Comparison of ENCODE assay signal across 14 mouse cellular contexts in genomic region chr14:120341912-120342311, GRCm38 (mm10).
DNase-seq lines count a peak whose midpoint lies in the region; ATAC-seq and TF ChIP-seq lines count a peak whose summit lies in the region.
"Had no signal": no experiment of that assay in that cellular context is flagged by ENCODE, and none has a peak within 500 bp of the region (broad histone marks: within the 10 kb centered on the region; RNA-seq: fewer than 3 reads in every experiment).

No protein-coding gene starts in this region.

- H3K4me1 ChIP-seq in lung, postnatal 0 days (ENCODE audit: insufficient read depth, low read depth, low read length) = peaks cover 16% of the 10 kb centered on the region; the same call in 1 of the 2 replicates
- H3K4me1 ChIP-seq in intestine, embryonic 16.5 days (ENCODE audit: control insufficient read depth, insufficient read depth, low read length) = peaks cover 25% of the 10 kb centered on the region
- peaks cover 28% of the 10 kb centered on the region for H3K4me1 ChIP-seq in stomach, embryonic 16.5 days (ENCODE audit: control insufficient read depth, insufficient read depth, low read length)

- H3K36me3 ChIP-seq in lung, postnatal 0 days (ENCODE audit: insufficient read depth, low read length) = peaks cover 11% of the 10 kb centered on the region; the same call in 1 of the 2 replicates
- H3K36me3 ChIP-seq in intestine, embryonic 16.5 days (ENCODE audit: control insufficient read depth, insufficient read depth, low read length) = peaks cover 9% of the 10 kb centered on the region
- peaks cover 10% of the 10 kb centered on the region; the same call in 1 of the 2 replicates for H3K36me3 ChIP-seq in stomach, embryonic 16.5 days (ENCODE audit: control insufficient read depth, insufficient read depth, low read length)

- peak; percentile 39 for DNase-seq in gastrocnemius, postnatal 25 days
- no peak for DNase-seq in gastrocnemius, postnatal 4 days (ENCODE audit: low spot score in 2 of 2)
- DNase-seq in lung, postnatal 0 days (ENCODE audit: low spot score) = peak; percentile 68
- no peak for DNase-seq in lung, postnatal 4 days
- no peak for DNase-seq in natural killer cell, adult 2 months (ENCODE audit: low spot score in 2 of 2)
- DNase-seq in left cerebral cortex, adult 2 months (ENCODE audit: extremely low spot score in 1 of 2, low spot score in 2 of 2) = no peak
- DNase-seq: adrenal gland, postnatal 10 days; kidney, adult 2 months; thymus, postnatal 25 days had no signal

- H3K4me2 ChIP-seq in lung, postnatal 0 days (replicated peaks; ENCODE audit: low read depth, low read length) = no peak overlapping the region
- H3K4me2 ChIP-seq in intestine, embryonic 16.5 days (ENCODE audit: low read depth, low read length) = no peak overlapping the region
- H3K4me2 ChIP-seq in stomach, embryonic 16.5 days (ENCODE audit: low read depth, low read length) = no peak overlapping the region
- H3K4me2 ChIP-seq: limb, embryonic 13.5 days had no signal

- H3K4me3 ChIP-seq in lung, postnatal 0 days (ENCODE audit: low read depth, low read length) = no peak overlapping the region
- H3K4me3 ChIP-seq in intestine, embryonic 16.5 days (ENCODE audit: low read length) = no peak overlapping the region
- H3K4me3 ChIP-seq in stomach, embryonic 16.5 days (replicated peaks; ENCODE audit: low read length) = no peak overlapping the region
- no peak overlapping the region for H3K4me3 ChIP-seq in left cerebral cortex, adult 2 months
- H3K4me3 ChIP-seq: erythroblast, embryonic 14.5 days; limb, embryonic 13.5 days had no signal

- WGBS in lung, postnatal 0 days = 64% methylated on average over 6 of the region's 6 CpGs
- 74% methylated on average over 6 of the region's 6 CpGs for WGBS in intestine, embryonic 16.5 days
- 66% methylated on average over 6 of the region's 6 CpGs for WGBS in stomach, embryonic 16.5 days

- TF ChIP-seq CTCF in lung, postnatal 0 days (IDR thresholded peaks at IDR 0.05) = no peak
- TF ChIP-seq CTCF in left cerebral cortex, adult 2 months (IDR thresholded peaks at IDR 0.05) = no peak

- H3K27me3 ChIP-seq in lung, postnatal 0 days (replicated peaks; ENCODE audit: insufficient read depth, low read length) = no peaks in the 10 kb centered on the region
- H3K27me3 ChIP-seq in intestine, embryonic 16.5 days (replicated peaks; ENCODE audit: control insufficient read depth, insufficient read depth, low read length) = no peaks in the 10 kb centered on the region
- no peaks in the 10 kb centered on the region for H3K27me3 ChIP-seq in stomach, embryonic 16.5 days (ENCODE audit: control insufficient read depth, insufficient read depth, low read length)
- H3K27me3 ChIP-seq: limb, embryonic 13.5 days had no signal

- intact Hi-C loops in left cerebral cortex, adult 2 months (cut with DNase I) = no loop called here

- peak; percentile 55 for ATAC-seq in lung, postnatal 0 days
- no peak for ATAC-seq in intestine, embryonic 16.5 days
- ATAC-seq in stomach, embryonic 16.5 days (ENCODE audit: insufficient read depth, low FRiP score) = no peak

- no peak overlapping the region for H3K9ac ChIP-seq in lung, postnatal 0 days (replicated peaks; ENCODE audit: low read depth)
- no peak overlapping the region for H3K9ac ChIP-seq in intestine, embryonic 16.5 days (ENCODE audit: low read depth, low read length)
- H3K9ac ChIP-seq in stomach, embryonic 16.5 days (ENCODE audit: low read length) = no peak overlapping the region
- H3K9ac ChIP-seq: limb, embryonic 13.5 days had no signal

- H3K9me3 ChIP-seq in lung, postnatal 0 days (ENCODE audit: low read length) = no peaks in the 10 kb centered on the region
- H3K9me3 ChIP-seq in intestine, embryonic 16.5 days (ENCODE audit: control insufficient read depth, low read length) = peaks cover 5% of the 10 kb centered on the region; the same call in 1 of the 2 replicates
- peaks cover 11% of the 10 kb centered on the region for H3K9me3 ChIP-seq in stomach, embryonic 16.5 days (replicated peaks; ENCODE audit: control insufficient read depth, low read length)

- TF ChIP-seq EP300 in lung, postnatal 0 days (IDR thresholded peaks at IDR 0.05) = no peak

- no peak overlapping the region for H3K27ac ChIP-seq in lung, postnatal 0 days (ENCODE audit: low read length)
- peak overlapping the region; percentile 34; the same call in 1 of the 2 replicates for H3K27ac ChIP-seq in intestine, embryonic 16.5 days (ENCODE audit: low read length)
- peak overlapping the region; percentile 46 for H3K27ac ChIP-seq in stomach, embryonic 16.5 days (ENCODE audit: low read length)
- H3K27ac ChIP-seq in left cerebral cortex, adult 2 months = no peak overlapping the region
- H3K27ac ChIP-seq: limb, embryonic 13.5 days; macrophage had no signal

Comparison
In these comparisons a context has a peak if more than half of its experiments do, and no peak if none do; other contexts are left out.
1. DNase-seq: peak in gastrocnemius, postnatal 25 days (single experiment) and lung, postnatal 0 days (single experiment); none in gastrocnemius, postnatal 4 days (0 of 2), lung, postnatal 4 days (0 of 2), natural killer cell, adult 2 months (0 of 2) and left cerebral cortex, adult 2 months (0 of 2).
2. H3K27ac ChIP-seq: peak in intestine, embryonic 16.5 days (single experiment) and stomach, embryonic 16.5 days (single experiment); none in lung, postnatal 0 days (single experiment) and left cerebral cortex, adult 2 months (single experiment).